In the genomic region with DNA sequence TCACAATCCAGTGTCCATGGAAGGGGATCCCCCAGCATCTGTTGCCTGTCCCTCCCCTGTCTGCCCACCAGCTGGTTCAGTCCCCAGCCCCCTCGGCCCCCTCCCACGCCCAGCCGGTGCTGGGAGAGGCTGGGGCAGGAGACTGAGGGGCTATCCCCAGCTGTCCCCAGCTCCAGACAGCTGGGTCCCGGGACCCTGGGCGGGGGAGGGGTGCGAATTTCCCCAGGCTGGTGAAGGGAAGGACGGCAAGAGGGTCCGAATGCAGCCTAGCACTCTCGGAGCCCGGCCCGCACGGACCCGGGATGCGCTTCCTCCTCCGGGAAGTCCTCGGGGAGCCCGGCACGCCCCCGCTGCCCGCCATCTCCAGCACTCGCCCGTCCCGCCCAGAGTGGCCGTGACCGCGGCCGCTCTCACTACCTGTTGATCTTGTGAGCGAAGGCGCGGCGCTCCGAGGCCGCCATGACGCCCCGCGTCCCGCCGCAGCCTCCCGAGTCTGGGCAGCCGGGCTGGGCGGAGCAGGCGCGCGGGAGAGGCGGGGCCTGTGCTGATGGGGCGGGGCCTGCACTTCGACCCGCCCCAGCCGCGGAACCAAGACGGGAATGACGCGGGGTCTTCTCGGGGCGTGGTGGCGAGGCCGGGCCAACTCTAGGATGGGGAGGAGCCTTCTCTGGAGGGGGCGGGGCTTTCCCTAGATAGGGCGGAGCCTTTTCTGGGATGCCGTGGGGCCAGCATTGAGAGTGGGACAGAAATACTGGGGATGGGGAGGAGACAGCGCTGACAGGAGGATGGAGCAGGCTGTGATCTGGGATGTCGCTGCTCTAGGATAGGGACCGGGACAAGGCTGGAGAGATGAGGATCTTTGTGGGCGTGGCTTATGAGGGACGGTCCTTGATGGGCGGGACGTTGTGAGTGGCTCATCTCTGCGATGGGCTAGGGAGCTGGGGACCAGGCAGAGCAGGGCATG, we compare ENCODE assay signal across 8 mouse cellular contexts. TPM values are rescaled to one million over a fixed set of nuclear protein-coding genes. Genes with fewer than 3 reads are reported as not detected.
DNase-seq lines count a peak whose midpoint lies in the region; ATAC-seq and TF ChIP-seq lines count a peak whose summit lies in the region.

TSS of gene Dock6 (minus strand) at position 508 of the 964 bp plus-strand sequence.

- H3K9me3 ChIP-seq in MEL (replicated peaks; ENCODE audit: insufficient read depth, low read length): no peaks in the 10 kb centered on the region
- no peaks in the 10 kb centered on the region for H3K9me3 ChIP-seq in lung, embryonic 15.5 days

- H3K4me3 ChIP-seq in MEL (ENCODE audit: control insufficient read depth in 1 of 2, insufficient read depth in 1 of 2, low read depth in 2 of 2, low read length in 2 of 2): peak within 1 kb of the TSS; percentile 65 to 93
- peak within 1 kb of the TSS; percentile 69 for H3K4me3 ChIP-seq in lung, embryonic 15.5 days
- H3K4me3 ChIP-seq in olfactory bulb, adult 2 months (ENCODE audit: insufficient read depth, low read depth, low read length): peak within 1 kb of the TSS; percentile 46
- H3K4me3 ChIP-seq in thymus, adult 2 months (ENCODE audit: control insufficient read depth, insufficient read depth, low read length): peak within 1 kb of the TSS; percentile 53

- H3K9ac ChIP-seq in MEL (ENCODE audit: control insufficient read depth, low read depth, low read length, poor library complexity, severe bottlenecking): peak within 1 kb of the TSS; percentile 72
- peak within 1 kb of the TSS; percentile 75 for H3K9ac ChIP-seq in lung, embryonic 15.5 days

- H3K4me2 ChIP-seq in lung, embryonic 15.5 days: peak within 1 kb of the TSS; percentile 86

- no peaks in the 10 kb centered on the region; the same call in 1 of the 2 replicates for H3K79me2 ChIP-seq in MEL (ENCODE audit: control insufficient read depth, insufficient read depth, low read length, poor library complexity)

- no peak for TF ChIP-seq CTCF in MEL (IDR thresholded peaks at IDR 0.05 in 2 of 3, conservative IDR thresholded peaks at IDR 0.05 in 1 of 3; ENCODE audit: control insufficient read depth in 1 of 3, insufficient read depth in 1 of 3, low read depth in 2 of 3, low read length in 3 of 3, poor library complexity in 1 of 3, severe bottlenecking in 1 of 3)
- no peak for TF ChIP-seq CTCF in olfactory bulb, adult 2 months (IDR thresholded peaks at IDR 0.05; ENCODE audit: insufficient read depth, low read depth, low read length)
- no peak; the same call in 1 of the 2 replicates for TF ChIP-seq CTCF in thymus, adult 2 months (IDR thresholded peaks at IDR 0.05; ENCODE audit: borderline replicate concordance, control insufficient read depth, extremely low read depth, insufficient read depth, low read length, poor library complexity)

- H3K27ac ChIP-seq in MEL (ENCODE audit: control insufficient read depth, low read depth, low read length): no peak within 1 kb of the TSS
- H3K27ac ChIP-seq in lung, embryonic 15.5 days: peak within 1 kb of the TSS; percentile 81
- no peak within 1 kb of the TSS for H3K27ac ChIP-seq in olfactory bulb, adult 2 months (ENCODE audit: insufficient read depth, low read depth, low read length)
- 0 out of 2 replicates have a peak within 1 kb of the TSS, but pooled peaks have one; percentile 14 for H3K27ac ChIP-seq in thymus, adult 2 months (ENCODE audit: control insufficient read depth, insufficient read depth, low read length)

- peaks cover 0 to 3% of the 10 kb centered on the region in 2 experiments; a peak in 1 of 4 replicates for H3K36me3 ChIP-seq in MEL (ENCODE audit: control insufficient read depth in 1 of 2, insufficient read depth in 2 of 2, low read length in 2 of 2)
- no peaks in the 10 kb centered on the region for H3K36me3 ChIP-seq in lung, embryonic 15.5 days
- H3K36me3 ChIP-seq in thymus, adult 2 months (ENCODE audit: control insufficient read depth, insufficient read depth, low read length): no peaks in the 10 kb centered on the region

- peak; percentile 87 to 99; a peak in 3 of 4 replicates for TF ChIP-seq POLR2A in MEL (IDR thresholded peaks at IDR 0.05; ENCODE audit: control insufficient read depth in 1 of 2, insufficient read depth in 1 of 2, low read depth in 1 of 2, low read length in 2 of 2, poor library complexity in 1 of 2)
- peak; percentile 25; the same call in 1 of the 2 replicates for TF ChIP-seq POLR2A in olfactory bulb, adult 2 months (IDR thresholded peaks at IDR 0.05; ENCODE audit: insufficient read depth, low read depth, low read length)
- TF ChIP-seq POLR2A in thymus, adult 2 months (IDR thresholded peaks at IDR 0.05; ENCODE audit: control insufficient read depth, extremely low read depth, insufficient read depth, low read length, poor library complexity): no peak

- no peak for TF ChIP-seq EP300 in MEL (IDR thresholded peaks at IDR 0.05; ENCODE audit: low read depth in 1 of 2, low read length in 2 of 2)

- TF ChIP-seq RAD21 in MEL (IDR thresholded peaks at IDR 0.05; ENCODE audit: low read depth, low read length): no peak

- peak; percentile 75 for ATAC-seq in frontal cortex, adult (ENCODE audit: low TSS enrichment)
- peak; percentile 94 for ATAC-seq in hematopoietic stem cell, adult 5-6 weeks (replicated peaks in 1 of 2; ENCODE audit: insufficient read depth in 1 of 2, low FRiP score in 2 of 2, low TSS enrichment in 1 of 2, low read depth in 1 of 2, poor library complexity in 2 of 2, severe bottlenecking in 2 of 2)
- ATAC-seq in lung, embryonic 15.5 days (ENCODE audit: borderline replicate concordance, extremely low read depth, low FRiP score, low TSS enrichment): peak; percentile 89

- peaks cover 3 to 8% of the 10 kb centered on the region in 2 experiments; a peak in 3 of 4 replicates for H3K27me3 ChIP-seq in MEL (ENCODE audit: control insufficient read depth in 1 of 2, insufficient read depth in 2 of 2, low read length in 2 of 2)
- H3K27me3 ChIP-seq in lung, embryonic 15.5 days: no peaks in the 10 kb centered on the region
- H3K27me3 ChIP-seq in thymus, adult 2 months (ENCODE audit: control insufficient read depth, insufficient read depth, low read length): no peaks in the 10 kb centered on the region

- peak; percentile 97 for DNase-seq in MEL (ENCODE audit: low read depth, low spot score)
- peak; percentile 59 for DNase-seq in cerebellum, adult 8-10 months
- peak; percentile 46 for DNase-seq in layer of hippocampus, adult 9-10 months (ENCODE audit: low spot score)
- peak; percentile 71 for DNase-seq in thymus, adult 2 months

- H3K4me1 ChIP-seq in MEL (ENCODE audit: control insufficient read depth in 1 of 2, insufficient read depth in 2 of 2, low read length in 2 of 2): no peaks in the 10 kb centered on the region
- H3K4me1 ChIP-seq in lung, embryonic 15.5 days: peaks cover 43% of the 10 kb centered on the region
- H3K4me1 ChIP-seq in olfactory bulb, adult 2 months (ENCODE audit: control insufficient read depth, insufficient read depth, low read length): peaks cover 16% of the 10 kb centered on the region
- peaks cover 9% of the 10 kb centered on the region for H3K4me1 ChIP-seq in thymus, adult 2 months (replicated peaks; ENCODE audit: control insufficient read depth, insufficient read depth, low read length)

- WGBS in lung, embryonic 15.5 days: under 1% methylated on average over 64 of the region's 68 CpGs
- WGBS in olfactory bulb, adult 2 months: 3% methylated on average over 68 of the region's 68 CpGs
- WGBS in thymus, adult 2 months: 4% methylated on average over 68 of the region's 68 CpGs

TF ChIP-seq in MEL, 35 proteins besides CTCF, POLR2A, EP300 and RAD21 (continues in another document):
- TF ChIP-seq NELFE (IDR thresholded peaks at IDR 0.05; ENCODE audit: low read depth, low read length) (peak; percentile 93), KAT2A (conservative IDR thresholded peaks at IDR 0.05; ENCODE audit: low read depth, low read length) (no peak), POLR2AphosphoS5 (IDR thresholded peaks at IDR 0.05; ENCODE audit: borderline replicate concordance, low read depth, low read length) (no peak), USF1 (IDR thresholded peaks at IDR 0.05; ENCODE audit: low read depth, low read length) (no peak; the same call in 1 of the 2 replicates), ELF1 (IDR thresholded peaks at IDR 0.05; ENCODE audit: low read depth, low read length) (peak; percentile 14; the same call in 1 of the 2 replicates), GATA1 (IDR thresholded peaks at IDR 0.05; ENCODE audit: low read depth, low read length) (peak; percentile 55; the same call in 1 of the 2 replicates), TBP (IDR thresholded peaks at IDR 0.05; ENCODE audit: low read depth, low read length) (no peak), ZKSCAN1 (IDR thresholded peaks at IDR 0.05; ENCODE audit: low read depth, low read length) (no peak), RCOR1 (IDR thresholded peaks at IDR 0.05; ENCODE audit: low read depth, low read length) (no peak), ETS1 (IDR thresholded peaks at IDR 0.05; ENCODE audit: low read depth, low read length) (no peak), SMC3 (IDR thresholded peaks at IDR 0.05; ENCODE audit: low read depth, low read length) (no peak), MYC (IDR thresholded peaks at IDR 0.05; ENCODE audit: low read depth, low read length) (no peak), MAZ (IDR thresholded peaks at IDR 0.05; ENCODE audit: low read depth, low read length) (no peak), MAFK (IDR thresholded peaks at IDR 0.05; ENCODE audit: borderline replicate concordance, low read depth, low read length) (no peak), MYB (IDR thresholded peaks at IDR 0.05; ENCODE audit: low read depth, low read length) (no peak), E2F4 (IDR thresholded peaks at IDR 0.05; ENCODE audit: borderline replicate concordance, low read depth, low read length) (no peak), TAL1 (IDR thresholded peaks at IDR 0.05; ENCODE audit: low read length) (no peak), CHD1 (IDR thresholded peaks at IDR 0.05; ENCODE audit: low read depth, low read length) (no peak), UBTF (IDR thresholded peaks at IDR 0.05; ENCODE audit: borderline replicate concordance, insufficient read depth, low read depth, low read length) (peak; percentile 66; the same call in 1 of the 2 replicates), ZC3H11A (IDR thresholded peaks at IDR 0.05; ENCODE audit: low read depth, low read length) (no peak), HCFC1 (IDR thresholded peaks at IDR 0.05; ENCODE audit: low read depth, low read length) (0 out of 2 replicates have a peak, but pooled peaks have one; percentile 55)

RNA-seq across cellular contexts. Expression of gene Dock6, which starts in this region (rescaled TPM):
- total RNA-seq in MEL (2012; rRNA removed): 3.3 and 5.0 TPM in 2 replicates
- 10 to 100 TPM in 1 of 2 experiments, not detected in 1; 21.3 TPM for polyA plus RNA-seq in MEL (2012; ENCODE audit: insufficient read depth in 1 of 2, insufficient read length in 2 of 2, low read depth in 1 of 2, low replicate concordance in 2 of 2, missing spikeins in 1 of 2)
- 4.3 and 6.1 TPM in 2 replicates for total RNA-seq in hematopoietic stem cell, adult 5-6 weeks (2017)
- polyA plus RNA-seq in lung, embryonic 15.5 days (2015; fragmentation: Nextera tagmentation; extraction: Ambion mirVana): 62.0 and 68.0 TPM in 2 replicates
- not detected in 2 replicates for polyA plus RNA-seq in olfactory bulb, adult 2 months (2012; ENCODE audit: insufficient read depth, insufficient read length, low replicate concordance, missing spikeins)
- 27.7 and 30.8 TPM in 2 replicates for polyA plus RNA-seq in thymus, adult 2 months (2012; rRNA removed)

Comparison
In these comparisons a context has a peak if more than half of its experiments do, and no peak if none do; other contexts are left out.
1. DNase-seq: peak in every context shown above with its lines; median percentile 97 in MEL; 71 in thymus, adult 2 months; 59 in cerebellum, adult 8-10 months; 46 in layer of hippocampus, adult 9-10 months.
2. H3K27ac ChIP-seq: peak in lung, embryonic 15.5 days (single experiment) and thymus, adult 2 months (single experiment); none in MEL (single experiment) and olfactory bulb, adult 2 months (single experiment).
3. Peak in every context shown above with its lines, with median percentiles within 50 percentile points of each other: H3K4me3 ChIP-seq and ATAC-seq.